8 mouse cellular contexts compared by ENCODE assay signal in the genomic region with DNA sequence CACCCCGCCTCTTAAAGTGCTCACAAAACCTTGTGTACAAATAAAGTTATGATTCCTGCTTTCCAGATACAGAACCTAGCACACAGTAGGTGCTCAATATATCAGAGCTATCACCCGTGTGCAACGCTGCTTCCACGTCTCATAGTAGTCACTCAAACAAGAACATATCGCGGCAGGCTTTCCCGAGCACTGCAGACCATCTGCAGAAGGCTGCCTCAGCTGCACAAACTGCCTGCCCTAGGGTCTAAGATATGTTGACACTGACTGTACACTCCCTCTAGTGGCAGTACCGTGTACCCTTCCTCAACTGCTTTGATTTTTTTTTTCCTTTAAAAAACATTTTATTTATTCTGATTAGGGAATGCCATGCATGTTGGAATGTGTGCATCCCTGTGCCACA. TPM values are rescaled to one million over a fixed set of nuclear protein-coding genes. Genes with fewer than 3 reads are reported as not detected.
DNase-seq lines count a peak whose midpoint lies in the region; ATAC-seq and TF ChIP-seq lines count a peak whose summit lies in the region.

No protein-coding gene starts in this region.

- no peaks in the 10 kb centered on the region for H3K4me1 ChIP-seq in hindbrain, embryonic 10.5 days (replicated peaks)
- no peaks in the 10 kb centered on the region for H3K4me1 ChIP-seq in hindbrain, embryonic 12.5 days
- peaks cover under 1 to 3% of the 10 kb centered on the region in 2 experiments; a peak in 1 of 4 replicates for H3K4me1 ChIP-seq in ES-E14 (ENCODE audit: control insufficient read depth in 2 of 2, insufficient read depth in 2 of 2, low read length in 2 of 2, poor library complexity in 1 of 2)
- no peaks in the 10 kb centered on the region for H3K4me1 ChIP-seq in intestine, embryonic 14.5 days (replicated peaks; ENCODE audit: control insufficient read depth, insufficient read depth, low read length)
- H3K4me1 ChIP-seq in lung, postnatal 0 days (ENCODE audit: insufficient read depth, low read depth, low read length) = no peaks in the 10 kb centered on the region

- no peak overlapping the region for H3K4me3 ChIP-seq in hindbrain, embryonic 10.5 days
- H3K4me3 ChIP-seq in hindbrain, embryonic 12.5 days = no peak overlapping the region
- no peak overlapping the region for H3K4me3 ChIP-seq in ES-E14 (ENCODE audit: insufficient read depth in 1 of 2, low read depth in 1 of 2, low read length in 2 of 2, poor library complexity in 1 of 2, severe bottlenecking in 1 of 2)
- no peak overlapping the region for H3K4me3 ChIP-seq in intestine, embryonic 14.5 days (ENCODE audit: low read depth, low read length)
- no peak overlapping the region for H3K4me3 ChIP-seq in lung, postnatal 0 days (ENCODE audit: low read depth, low read length)

- TF ChIP-seq EP300 in lung, postnatal 0 days (IDR thresholded peaks at IDR 0.05) = no peak

- TF ChIP-seq CTCF in lung, postnatal 0 days (IDR thresholded peaks at IDR 0.05) = peak; percentile 82

- H3K9me3 ChIP-seq in hindbrain, embryonic 10.5 days = no peaks in the 10 kb centered on the region
- H3K9me3 ChIP-seq in hindbrain, embryonic 12.5 days (replicated peaks) = no peaks in the 10 kb centered on the region
- no peaks in the 10 kb centered on the region for H3K9me3 ChIP-seq in ES-E14 (ENCODE audit: control insufficient read depth, insufficient read depth, low read depth, low read length)
- H3K9me3 ChIP-seq in intestine, embryonic 14.5 days (ENCODE audit: control insufficient read depth, low read length) = no peaks in the 10 kb centered on the region
- no peaks in the 10 kb centered on the region for H3K9me3 ChIP-seq in lung, postnatal 0 days (ENCODE audit: low read length)

- peak; percentile 38 for DNase-seq in hindbrain, embryonic 10.5 days (ENCODE audit: low spot score)
- no peak for DNase-seq in ES-E14 (ENCODE audit: low read depth, low spot score)
- peak; percentile 33 for DNase-seq in embryo, embryonic 9.5 days (ENCODE audit: extremely low spot score)
- no peak for DNase-seq in intestine, embryonic 14.5 days (ENCODE audit: low spot score)
- DNase-seq in lung, postnatal 0 days (ENCODE audit: low spot score) = peak; percentile 82
- peak; percentile 62 for DNase-seq in thymus, postnatal 4 days
- DNase-seq in ovary, postnatal 36 days (ENCODE audit: low spot score) = no peak

- no peak overlapping the region for H3K4me2 ChIP-seq in hindbrain, embryonic 12.5 days (replicated peaks)
- H3K4me2 ChIP-seq in intestine, embryonic 14.5 days (ENCODE audit: low read length) = no peak overlapping the region
- H3K4me2 ChIP-seq in lung, postnatal 0 days (replicated peaks; ENCODE audit: low read depth, low read length) = peak overlapping the region; percentile 28; the same call in 1 of the 2 replicates

- no peak for ATAC-seq in hindbrain, embryonic 12.5 days (ENCODE audit: low FRiP score)
- peak; percentile 58; the same call in 1 of the 2 replicates for ATAC-seq in intestine, embryonic 14.5 days (replicated peaks; ENCODE audit: low FRiP score, low TSS enrichment, low read depth)
- peak; percentile 58; the same call in 1 of the 2 replicates for ATAC-seq in lung, postnatal 0 days

- H3K27ac ChIP-seq in hindbrain, embryonic 10.5 days = no peak overlapping the region
- no peak overlapping the region for H3K27ac ChIP-seq in hindbrain, embryonic 12.5 days
- no peak overlapping the region for H3K27ac ChIP-seq in ES-E14 (ENCODE audit: insufficient read depth, low read depth, low read length, poor library complexity, severe bottlenecking)
- no peak overlapping the region for H3K27ac ChIP-seq in intestine, embryonic 14.5 days (ENCODE audit: low read depth)
- H3K27ac ChIP-seq in lung, postnatal 0 days (ENCODE audit: low read length) = no peak overlapping the region

- WGBS in hindbrain, embryonic 10.5 days = 54% methylated on average over 8 of the region's 8 CpGs
- 48% methylated on average over 8 of the region's 8 CpGs for WGBS in hindbrain, embryonic 12.5 days
- 46% methylated on average over 8 of the region's 8 CpGs for WGBS in intestine, embryonic 14.5 days
- 24% methylated on average over 8 of the region's 8 CpGs for WGBS in lung, postnatal 0 days

- H3K36me3 ChIP-seq in hindbrain, embryonic 10.5 days = no peaks in the 10 kb centered on the region
- no peaks in the 10 kb centered on the region for H3K36me3 ChIP-seq in hindbrain, embryonic 12.5 days
- H3K36me3 ChIP-seq in ES-E14 (ENCODE audit: control insufficient read depth, insufficient read depth, low read length, poor library complexity, severe bottlenecking) = no peaks in the 10 kb centered on the region
- H3K36me3 ChIP-seq in intestine, embryonic 14.5 days (ENCODE audit: control insufficient read depth, insufficient read depth, low read length) = no peaks in the 10 kb centered on the region
- no peaks in the 10 kb centered on the region for H3K36me3 ChIP-seq in lung, postnatal 0 days (ENCODE audit: insufficient read depth, low read length)

- no peak overlapping the region for H3K9ac ChIP-seq in hindbrain, embryonic 12.5 days
- H3K9ac ChIP-seq in ES-E14 (ENCODE audit: insufficient read depth, low read depth, low read length, poor library complexity, severe bottlenecking) = no peak overlapping the region; the same call in 1 of the 2 replicates
- H3K9ac ChIP-seq in intestine, embryonic 14.5 days (ENCODE audit: low read length) = no peak overlapping the region
- H3K9ac ChIP-seq in lung, postnatal 0 days (replicated peaks; ENCODE audit: low read depth) = no peak overlapping the region

- in situ Hi-C loops in ES-E14 (cut with MboI; ENCODE audit: low sequenced_read_pairs in 2 of 2, unreplicated experiment in 2 of 2) = no loop called here

- H3K27me3 ChIP-seq in hindbrain, embryonic 10.5 days (ENCODE audit: insufficient read depth, poor library complexity, severe bottlenecking) = no peaks in the 10 kb centered on the region
- no peaks in the 10 kb centered on the region for H3K27me3 ChIP-seq in hindbrain, embryonic 12.5 days
- no peaks in the 10 kb centered on the region for H3K27me3 ChIP-seq in intestine, embryonic 14.5 days (replicated peaks; ENCODE audit: control insufficient read depth, insufficient read depth, low read length)
- no peaks in the 10 kb centered on the region for H3K27me3 ChIP-seq in lung, postnatal 0 days (replicated peaks; ENCODE audit: insufficient read depth, low read length)

TF ChIP-seq in ES-E14, 5 proteins besides CTCF, POLR2A, EP300 and RAD21:
- TF ChIP-seq ZNF384 (IDR thresholded peaks at IDR 0.05; ENCODE audit: low read depth, low read length) (peak; percentile 77), ZC3H11A (IDR thresholded peaks at IDR 0.05; ENCODE audit: borderline replicate concordance, low read depth, low read length) (peak; percentile 45; the same call in 1 of the 2 replicates), MAFK (IDR thresholded peaks at IDR 0.05; ENCODE audit: insufficient read depth, low read depth, low read length) (no peak)

RNA-seq across cellular contexts. Expression of a gene that starts 40.2 kb away (rescaled TPM):
- 7.2 and 7.3 TPM in 2 replicates for polyA plus RNA-seq in hindbrain, embryonic 10.5 days (2016; fragmentation: Nextera tagmentation; extraction: Ambion mirVana)
- polyA plus RNA-seq in hindbrain, embryonic 12.5 days (2016; fragmentation: Nextera tagmentation; extraction: Ambion mirVana) = 9.1 and 9.5 TPM in 2 replicates
- total RNA-seq in ES-E14 (2012; rRNA removed) = 7.2 and 10.0 TPM in 2 replicates
- 7.9 TPM in 2 replicates for polyA plus RNA-seq in intestine, embryonic 14.5 days (2014; fragmentation: Nextera tagmentation; extraction: Ambion mirVana)
- polyA plus RNA-seq in lung, postnatal 0 days (2015; fragmentation: Nextera tagmentation; extraction: Ambion mirVana) = 12.7 and 13.4 TPM in 2 replicates

Comparison
In these comparisons a context has a peak if more than half of its experiments do, and no peak if none do; other contexts are left out.
1. DNase-seq: peak in hindbrain, embryonic 10.5 days (single experiment), embryo, embryonic 9.5 days (single experiment), lung, postnatal 0 days (single experiment) and thymus, postnatal 4 days (single experiment); none in ES-E14 (single experiment), intestine, embryonic 14.5 days (single experiment) and ovary, postnatal 36 days (single experiment).